Mouse (Mus musculus): ENCODE results near the gene Prpf6.

The Prpf6 gene

DNA sequence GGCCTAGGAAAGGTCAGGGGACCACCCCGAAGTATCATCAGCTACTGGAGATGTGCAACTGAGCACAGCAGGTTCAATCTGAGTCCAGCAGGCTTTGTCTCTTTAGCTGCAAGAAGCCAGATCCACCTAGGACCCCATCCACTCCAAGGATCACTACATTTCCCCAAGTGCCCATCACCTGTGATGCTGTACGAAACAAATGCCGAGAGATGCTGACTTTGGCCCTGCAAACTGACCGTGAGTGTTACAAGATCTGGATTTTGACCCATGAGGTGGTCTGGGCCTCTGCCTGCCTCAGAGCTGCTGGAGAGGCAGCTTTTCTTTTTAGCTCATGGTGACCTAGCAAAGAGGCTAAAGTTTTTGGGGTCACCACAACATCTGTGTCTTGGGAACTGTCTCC, 94.0 kb downstream of the Prpf6 start:
- no peak for DNase-seq (ENCODE audit: low spot score in 2 of 2)

DNA sequence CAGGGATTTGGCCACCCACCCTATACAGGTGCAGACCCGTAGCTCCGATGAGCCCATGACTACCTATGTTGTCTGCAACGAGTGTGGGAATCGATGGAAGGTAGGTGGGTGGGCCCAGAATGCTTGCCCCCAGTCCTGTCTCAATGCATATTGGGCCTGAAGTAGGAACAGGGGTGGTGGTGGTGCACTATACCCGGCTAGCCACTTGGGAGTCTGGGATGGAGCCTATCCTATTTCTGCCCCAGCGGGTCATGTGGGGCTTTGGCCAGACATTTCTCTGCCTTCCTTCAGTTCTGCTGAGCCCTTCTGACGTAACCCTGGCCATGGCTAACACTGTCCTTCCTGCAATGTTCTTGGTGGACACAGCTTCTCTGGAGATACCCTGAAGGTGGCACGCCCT, 95.9 kb downstream of the Prpf6 start:
- no peak for DNase-seq (ENCODE audit: low spot score in 2 of 2)

DNA sequence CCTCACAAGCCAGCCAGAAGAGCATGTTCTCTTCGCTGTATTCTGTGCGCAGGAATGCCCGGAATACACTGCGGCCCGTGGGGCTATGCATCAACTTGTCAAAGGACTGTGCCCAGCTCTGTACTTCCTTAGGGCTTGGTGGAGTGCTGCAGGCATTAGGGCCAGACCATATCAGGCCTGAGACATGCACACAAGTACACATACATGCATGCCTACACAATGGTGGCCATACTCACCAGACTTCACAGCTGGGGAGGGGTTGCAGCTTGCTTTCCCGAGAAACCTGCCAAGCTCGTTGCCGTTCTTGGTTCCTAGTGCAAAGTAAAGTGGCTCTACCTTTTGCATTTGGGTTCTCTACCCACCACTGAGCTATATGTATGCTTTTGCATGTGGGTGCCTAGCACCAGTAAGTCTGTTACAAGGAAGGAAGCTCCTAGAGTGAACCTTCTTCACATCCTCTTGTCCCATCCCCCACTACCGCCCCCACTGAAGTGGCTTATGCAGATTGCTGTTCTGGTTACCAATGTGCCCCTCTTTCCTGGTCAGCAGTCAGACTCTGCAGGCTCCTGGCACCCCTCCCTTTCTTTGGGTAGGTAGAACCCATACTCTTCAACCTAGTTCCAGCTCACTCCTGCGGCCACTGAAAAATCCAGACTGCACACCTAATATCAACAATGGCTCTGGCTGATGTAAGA, 97.9 kb downstream of the Prpf6 start:
- DNase-seq (ENCODE audit: low spot score in 2 of 2) = no peak

DNA sequence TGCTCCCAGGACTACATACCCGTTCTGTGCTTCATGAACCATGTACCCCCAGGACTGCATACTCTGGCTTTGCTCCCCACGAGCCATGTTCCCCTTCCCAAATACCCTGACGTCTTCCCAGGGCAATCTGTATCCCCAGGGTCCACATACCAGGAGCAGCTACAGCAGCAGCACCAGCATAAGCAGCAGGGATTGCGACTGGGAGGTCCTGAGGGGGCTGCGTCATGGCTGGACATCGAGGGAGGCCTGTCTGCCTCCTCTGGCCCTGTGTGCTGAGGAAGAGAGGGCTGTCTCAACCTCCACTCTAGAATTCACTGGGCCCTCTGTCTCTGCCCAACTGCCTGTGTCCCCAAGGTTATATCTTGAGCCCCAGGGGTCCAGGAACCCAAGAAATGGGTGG, 99.4 kb downstream of the Prpf6 start:
- no peak for DNase-seq (ENCODE audit: low spot score in 2 of 2)

DNA sequence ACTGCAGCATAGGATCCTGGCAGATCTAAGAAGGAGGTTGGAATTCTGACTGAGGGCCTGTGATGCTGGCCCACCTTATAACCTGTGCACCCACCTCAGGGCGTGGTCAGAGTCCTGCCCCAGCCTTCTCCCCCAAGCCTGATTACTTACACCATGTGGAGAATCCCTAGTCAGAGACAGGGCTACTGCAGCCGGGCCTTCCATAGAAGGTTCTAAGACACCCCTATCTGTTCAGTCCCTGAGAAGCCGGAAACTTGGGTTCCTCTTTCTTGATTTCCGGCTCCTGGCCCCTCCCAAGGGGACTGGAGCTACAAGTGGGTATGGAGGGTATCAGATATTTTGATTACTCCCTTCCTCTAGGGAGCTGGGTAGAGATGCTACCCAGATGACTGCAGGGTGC, 99.9 kb downstream of the Prpf6 start:
- DNase-seq (ENCODE audit: low spot score in 2 of 2) = no peak

DNA sequence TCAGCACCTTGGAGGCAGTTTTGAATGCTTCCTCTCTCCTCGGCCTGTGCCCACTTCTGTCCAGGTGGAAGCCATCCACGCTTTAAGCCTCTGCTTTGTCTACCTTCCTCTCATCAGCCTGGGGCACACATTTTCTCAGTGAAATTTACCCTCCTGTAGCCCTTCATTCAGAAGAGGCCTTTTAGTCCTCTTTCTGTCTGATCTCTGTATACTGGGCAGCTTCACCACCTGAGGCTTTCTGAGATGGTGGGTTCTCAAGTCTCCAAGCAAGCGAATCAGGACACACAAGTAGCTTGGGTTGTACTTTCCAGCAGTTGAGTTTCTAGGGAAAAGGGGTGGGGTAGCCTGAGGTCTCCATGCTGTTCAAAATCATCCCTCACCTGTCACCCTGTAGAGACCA, 100.6 kb downstream of the Prpf6 start:
- no peak for DNase-seq (ENCODE audit: low spot score in 2 of 2)

DNA sequence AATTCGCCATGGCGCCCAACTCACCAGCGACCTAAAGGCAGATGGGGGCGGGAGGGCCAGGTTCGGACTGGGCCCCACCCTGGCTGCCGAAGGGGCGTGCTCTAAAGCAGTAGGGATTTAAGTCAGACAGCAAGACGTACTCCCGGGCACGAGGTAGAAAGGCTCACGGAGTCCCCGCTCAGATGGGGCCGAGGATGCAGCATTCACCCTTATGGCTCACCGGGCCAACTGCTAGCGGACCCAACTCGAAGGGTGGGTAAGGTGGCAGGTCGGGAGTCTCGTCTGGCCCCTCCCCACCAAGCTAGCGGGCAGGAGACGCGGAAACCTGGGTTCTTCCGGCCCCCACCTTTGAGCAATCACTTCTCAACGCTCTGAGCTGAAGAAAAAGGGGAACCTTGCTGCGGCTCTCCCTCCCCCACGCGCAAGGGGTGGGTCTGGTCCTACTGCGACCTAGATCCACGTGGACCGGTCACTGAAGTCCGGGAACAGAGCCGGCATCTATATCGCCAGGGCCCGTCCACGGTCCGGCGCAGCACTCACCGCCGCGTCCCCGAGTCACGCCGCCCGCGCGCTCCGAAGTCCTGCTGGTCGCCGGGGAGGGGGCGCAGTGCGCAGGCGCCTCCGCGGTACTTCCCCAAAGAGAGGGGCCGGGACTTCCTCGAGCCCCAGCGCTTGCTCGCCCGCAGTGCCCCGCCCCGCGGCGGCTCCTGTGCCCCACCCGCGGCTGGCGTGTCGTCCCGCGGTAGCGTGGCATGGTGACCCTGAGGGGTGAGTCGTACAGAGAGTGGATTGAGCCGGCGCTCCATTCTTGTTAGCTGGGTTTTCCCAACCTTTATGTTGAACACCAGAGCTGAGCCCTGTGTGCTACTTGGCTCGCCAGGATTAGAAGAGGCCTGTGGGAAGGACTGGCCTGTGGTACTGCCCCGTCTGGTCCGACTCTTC, 101.9 kb downstream of the Prpf6 start, which contains the start of gene Rgs19:
Rgs19 (minus strand) TSS at position 639 of the 942 bp plus-strand sequence.
- peak; percentile 78 to 82 for DNase-seq (ENCODE audit: low spot score in 2 of 2)

DNA sequence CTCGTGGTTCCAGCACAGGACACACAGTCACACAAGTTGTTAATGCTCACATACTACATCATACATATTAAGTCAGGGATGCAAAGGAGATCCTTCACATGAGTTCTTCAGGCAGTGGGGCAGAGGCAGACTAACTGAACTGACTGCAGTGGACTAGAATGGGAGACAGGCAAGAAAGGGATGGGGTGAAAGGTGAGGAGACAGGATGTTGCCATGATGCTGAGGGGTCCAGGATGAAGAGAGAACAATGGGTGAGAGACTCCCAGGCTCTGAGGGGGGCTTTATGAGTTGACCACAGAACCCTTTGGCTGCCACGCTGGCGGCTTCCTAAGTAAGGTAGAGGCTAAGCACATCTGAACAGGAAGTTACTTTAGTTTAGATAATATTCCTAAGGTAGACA, 102.9 kb downstream of the Prpf6 start:
- DNase-seq (ENCODE audit: low spot score in 2 of 2) = no peak

DNA sequence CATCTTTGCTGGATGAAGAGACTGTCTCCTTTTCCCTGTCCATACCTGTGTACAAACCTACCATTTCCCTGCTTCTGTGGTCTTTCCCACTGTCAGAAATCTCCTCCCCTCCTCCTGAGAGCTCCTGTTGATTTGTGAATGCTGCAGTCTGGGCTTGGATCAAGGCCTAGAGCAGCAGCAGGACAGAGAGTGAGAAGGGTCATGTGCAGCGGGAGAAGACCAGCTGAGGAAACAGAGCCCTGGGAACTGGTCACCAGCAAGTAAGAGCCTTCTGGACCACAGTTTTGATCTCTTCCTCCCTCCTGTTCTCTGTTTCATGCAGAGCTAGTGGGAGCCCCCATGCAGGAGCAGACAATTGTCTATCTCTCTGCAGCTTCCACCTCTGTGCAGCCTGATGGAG, 104.1 kb downstream of the Prpf6 start:
- DNase-seq (ENCODE audit: low spot score in 2 of 2) = no peak

DNA sequence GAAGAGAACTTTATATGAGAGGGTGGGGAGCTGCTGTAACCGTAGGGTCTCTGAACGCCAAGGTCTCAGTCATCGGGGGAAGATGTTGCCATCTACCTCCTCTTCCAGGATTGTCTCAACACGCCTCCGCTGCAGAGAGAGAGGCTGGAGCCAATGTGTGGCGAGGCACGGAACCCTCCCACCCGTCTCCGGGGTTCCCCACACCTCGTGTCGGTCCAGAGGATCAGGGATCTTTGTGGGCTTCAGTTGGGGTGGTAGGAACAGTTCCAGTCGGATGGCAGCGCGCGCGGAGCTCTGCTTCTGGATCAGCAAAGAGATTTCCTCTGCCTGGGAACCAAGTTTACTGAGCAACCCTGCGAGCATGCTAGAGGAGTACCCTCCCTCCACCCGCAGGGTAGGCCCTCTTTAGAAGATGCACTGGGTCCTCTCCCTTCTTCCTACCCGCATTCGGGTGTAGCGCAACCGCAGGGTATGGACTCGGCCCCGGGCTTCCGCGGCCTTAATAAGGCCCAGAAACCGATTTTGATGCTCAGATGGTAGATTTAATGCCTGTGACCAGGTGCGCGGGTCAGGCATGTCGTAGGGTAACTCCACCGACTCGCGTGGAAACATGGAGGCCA, 105.2 kb downstream of the Prpf6 start:
- no peak for DNase-seq (ENCODE audit: low spot score in 2 of 2)

DNA sequence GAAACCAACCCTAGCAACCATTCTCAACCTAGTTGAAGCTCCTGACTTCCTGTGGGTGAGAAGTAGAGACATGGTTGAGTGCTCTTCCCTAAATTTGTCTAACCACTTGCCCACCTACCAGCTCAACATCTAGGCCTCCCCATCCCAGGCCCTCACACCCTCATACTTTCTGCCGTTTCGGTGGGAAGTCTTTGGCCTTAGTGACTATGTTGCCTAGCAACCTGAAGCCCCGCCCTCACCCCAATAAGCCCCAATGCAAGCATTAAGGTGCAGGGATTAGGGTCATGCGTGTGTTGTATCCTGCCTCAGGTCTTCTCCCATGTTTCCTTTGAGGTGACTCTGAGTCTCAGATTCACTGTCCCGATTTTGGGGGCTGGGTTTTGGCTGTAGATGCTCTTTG, 106.6 kb downstream of the Prpf6 start, which contains the start of gene Lkaaear1:
Lkaaear1 (minus strand) TSS at position 202 of the 400 bp plus-strand sequence.
- no peak for DNase-seq (ENCODE audit: low spot score in 2 of 2)
